Mouse (Mus musculus) heart, embryonic 16.5 days (tissue): ENCODE results near the gene Ano8. TPM values are rescaled to one million over a fixed set of nuclear protein-coding genes. Genes with fewer than 3 reads are reported as not detected.

ENCODE experiments used
- ATAC-seq: fragments of 200-750 bp; cut with Nextera tagmentation; replicated peaks from 2 replicates; pipeline ENCODE4 v1.8.0; 2017; ENCODE audit warnings: moderate number of reproducible peaks; ENCODE audit not compliant: insufficient read depth, low FRiP score; ENCODE audit errors: extremely low read depth
- H3K27ac ChIP-seq: fragments of 300-500 bp; sonication (generic); 2 replicates; pipeline ENCODE4 v1.5.1; 2014; ENCODE audit warnings: mild to moderate bottlenecking, low read length, control low read depth, moderate library complexity
- H3K27me3 ChIP-seq: fragments of 300-500 bp; sonication (generic); 2 replicates; pipeline ENCODE4 v1.6.1; 2014; ENCODE audit warnings: low read length, mixed read lengths; ENCODE audit not compliant: control insufficient read depth, insufficient read depth
- H3K36me3 ChIP-seq: fragments of 300-500 bp; sonication (generic); 2 replicates; pipeline ENCODE4 v1.6.1; 2014; ENCODE audit not compliant: control insufficient read depth, insufficient read depth
- H3K4me1 ChIP-seq: fragments of 300-500 bp; sonication (generic); 2 replicates; pipeline ENCODE4 v1.6.1; 2014; ENCODE audit warnings: low read length, mixed read lengths; ENCODE audit not compliant: control insufficient read depth, insufficient read depth
- H3K4me2 ChIP-seq: fragments of 300-500 bp; sonication (generic); 2 replicates; pipeline ENCODE4 v1.6.1; 2014; ENCODE audit warnings: low read depth, mild to moderate bottlenecking, control low read depth, low read length
- H3K4me3 ChIP-seq: fragments of 300-500 bp; sonication (generic); 2 replicates; pipeline ENCODE4 v1.5.1; 2014; ENCODE audit warnings: mild to moderate bottlenecking, control low read depth, low read length
- H3K9ac ChIP-seq: fragments of 300-500 bp; sonication (generic); 2 replicates; pipeline ENCODE4 v1.6.1; 2014; ENCODE audit warnings: low read length, control low read depth
- H3K9me3 ChIP-seq: fragments of 300-500 bp; sonication (generic); replicated peaks from 2 replicates; pipeline ENCODE4 v1.6.1; 2016; ENCODE audit warnings: low read length; ENCODE audit not compliant: control insufficient read depth
- WGBS: fragments of 180-500 bp; shearing (Covaris S2); extraction: QIAGEN DNeasy Blood & Tissue Kit; methylation state at CpG from one replicate; pipeline ENCODE4 v1.1.7; 2014; 5-methylcytosine and 5-hydroxymethylcytosine counted together
- polyA plus RNA-seq: library from polyadenylated mRNA; unstranded; fragments of >200 nt; fragmentation: Nextera tagmentation; extraction: Ambion mirVana; gene quantifications from 2 replicates; pipeline ENCODE4 v1.2.1, GENCODE M21; 2015

Gene Ano8
- polyA plus RNA-seq, 1 experiment from 2014 or later: 0.37 TPM

GRCm38 (mm10) chr8:71495039-71495438, 9.3 kb upstream of the Ano8 start:
- no peaks in the 10 kb centered on the region for H3K9me3 ChIP-seq
- peak overlapping the region; percentile 51 for H3K4me2 ChIP-seq
- no peak overlapping the region for H3K4me3 ChIP-seq
- peak; percentile 49 for ATAC-seq
- H3K27ac ChIP-seq: peak overlapping the region; percentile 81
- H3K27me3 ChIP-seq: no peaks in the 10 kb centered on the region
- 0 out of 2 replicates have a peak overlapping the region, but pooled peaks have one; percentile 47 for H3K9ac ChIP-seq
- H3K4me1 ChIP-seq: peaks cover 44% of the 10 kb centered on the region
- H3K36me3 ChIP-seq: peaks cover 8% of the 10 kb centered on the region; the same call in 1 of the 2 replicates
- WGBS: 17% methylated on average over 16 of the region's 16 CpGs

- peaks cover 15% of the 10 kb centered on the region for H3K4me1 ChIP-seq
- H3K4me2 ChIP-seq: peak overlapping the region; percentile 99
- ATAC-seq: peak; percentile 79
- no peaks in the 10 kb centered on the region for H3K9me3 ChIP-seq
- no peaks in the 10 kb centered on the region for H3K27me3 ChIP-seq
- WGBS: under 1% methylated on average over 22 of the region's 22 CpGs
- H3K36me3 ChIP-seq: peaks cover 8% of the 10 kb centered on the region; the same call in 1 of the 2 replicates
- H3K4me3 ChIP-seq: peak overlapping the region; percentile 88
- peak overlapping the region; percentile 93 for H3K27ac ChIP-seq
- H3K9ac ChIP-seq: peak overlapping the region; percentile 88
These were observed 2.7 kb upstream of the Ano8 start for GRCm38 (mm10) chr8:71488454-71488853.

GRCm38 (mm10) chr8:71487691-71488445, 2.1 kb upstream of the Ano8 start, which contains the start of gene Gtpbp3:
Gene Gtpbp3 (plus strand): TSS chr8:71488103.
- peak; percentile 40 for ATAC-seq
- Histone ChIP-seq H3K27ac (peak within 1 kb of the TSS; percentile 93), H3K4me3 (peak within 1 kb of the TSS; percentile 88), H3K36me3 (peaks cover 8% of the 10 kb centered on the region; the same call in 1 of the 2 replicates), H3K9me3 (no peaks in the 10 kb centered on the region), H3K9ac (peak within 1 kb of the TSS; percentile 88), H3K27me3 (no peaks in the 10 kb centered on the region), H3K4me1 (peaks cover 15% of the 10 kb centered on the region), H3K4me2 (peak within 1 kb of the TSS; percentile 99)
- WGBS: under 1% methylated on average over 33 of the region's 33 CpGs

- ATAC-seq: no peak
- peak overlapping the region; percentile 85 for H3K4me3 ChIP-seq
- no peaks in the 10 kb centered on the region for H3K36me3 ChIP-seq
- no peaks in the 10 kb centered on the region for H3K9me3 ChIP-seq
- H3K4me1 ChIP-seq: peaks cover 15% of the 10 kb centered on the region
- H3K27me3 ChIP-seq: peaks cover 3% of the 10 kb centered on the region; the same call in 1 of the 2 replicates
- H3K4me2 ChIP-seq: peak overlapping the region; percentile 94
- H3K9ac ChIP-seq: peak overlapping the region; percentile 53; the same call in 1 of the 2 replicates
- peak overlapping the region; percentile 45 for H3K27ac ChIP-seq
- 16% methylated on average over 7 of the region's 7 CpGs for WGBS
These were observed 370 bp upstream of the Ano8 start for GRCm38 (mm10) chr8:71486136-71486529.

GRCm38 (mm10) chr8:71484736-71485135, 1.0 kb downstream of the Ano8 start:
- no peaks in the 10 kb centered on the region for H3K36me3 ChIP-seq
- peaks cover 13% of the 10 kb centered on the region for H3K4me1 ChIP-seq
- peak overlapping the region; percentile 94 for H3K4me2 ChIP-seq
- peak overlapping the region; percentile 85 for H3K4me3 ChIP-seq
- ATAC-seq: no peak
- WGBS: 91% methylated on average over 19 of the region's 19 CpGs
- no peak overlapping the region for H3K9ac ChIP-seq
- peaks cover 3% of the 10 kb centered on the region; the same call in 1 of the 2 replicates for H3K27me3 ChIP-seq
- H3K9me3 ChIP-seq: no peaks in the 10 kb centered on the region
- H3K27ac ChIP-seq: no peak overlapping the region

DNA sequence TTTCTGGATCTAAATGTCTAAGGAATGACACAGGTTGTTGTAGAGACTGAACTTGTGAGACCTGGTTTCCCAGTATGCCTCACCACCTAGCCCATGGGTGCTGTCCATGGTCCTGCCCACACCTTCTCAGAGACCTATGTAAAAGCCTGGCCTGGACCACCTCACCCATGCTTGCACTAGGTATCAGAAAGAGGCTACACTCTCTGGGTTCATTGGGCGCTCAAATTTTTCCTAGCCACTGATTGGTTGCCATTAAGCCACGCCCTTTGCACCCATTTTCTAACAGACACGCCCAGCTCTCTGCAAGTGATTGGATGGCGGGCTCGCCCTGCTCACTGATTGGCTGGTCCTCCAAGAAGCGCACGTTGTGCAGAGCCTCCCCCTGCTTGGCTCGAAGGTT, 1.8 kb downstream of the Ano8 start:
- no peak overlapping the region for H3K4me2 ChIP-seq
- WGBS: 48% methylated on average over 8 of the region's 8 CpGs
- H3K27ac ChIP-seq: no peak overlapping the region
- no peak overlapping the region for H3K9ac ChIP-seq
- no peaks in the 10 kb centered on the region for H3K9me3 ChIP-seq
- no peak for ATAC-seq
- no peaks in the 10 kb centered on the region for H3K36me3 ChIP-seq
- peaks cover 6% of the 10 kb centered on the region for H3K4me1 ChIP-seq
- peaks cover 5% of the 10 kb centered on the region; the same call in 1 of the 2 replicates for H3K27me3 ChIP-seq
- H3K4me3 ChIP-seq: no peak overlapping the region

DNA sequence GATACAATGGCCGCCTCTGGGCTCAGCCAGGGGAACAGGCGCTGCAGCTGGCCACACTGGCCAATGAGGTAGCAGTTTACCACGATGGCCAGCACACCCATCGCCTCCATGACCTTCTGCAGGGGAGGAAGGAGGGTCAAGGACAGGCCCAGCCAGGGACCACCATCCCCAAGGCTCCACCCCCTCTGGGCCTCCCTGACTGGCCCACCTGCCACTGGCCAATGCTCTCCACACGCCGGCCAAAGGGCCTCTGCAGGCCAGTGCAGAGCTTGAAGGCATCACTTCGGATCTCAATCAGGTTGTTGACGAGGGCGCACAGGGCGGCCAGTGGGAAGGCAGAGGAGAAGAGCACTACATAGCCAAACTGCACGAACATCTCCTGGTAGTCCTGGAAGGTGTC, 6.8 kb downstream of the Ano8 start:
- Histone ChIP-seq H3K36me3 (no peaks in the 10 kb centered on the region), H3K27me3 (peaks cover 6% of the 10 kb centered on the region; the same call in 1 of the 2 replicates)
- 86% methylated on average over 11 of the region's 11 CpGs for WGBS

DNA sequence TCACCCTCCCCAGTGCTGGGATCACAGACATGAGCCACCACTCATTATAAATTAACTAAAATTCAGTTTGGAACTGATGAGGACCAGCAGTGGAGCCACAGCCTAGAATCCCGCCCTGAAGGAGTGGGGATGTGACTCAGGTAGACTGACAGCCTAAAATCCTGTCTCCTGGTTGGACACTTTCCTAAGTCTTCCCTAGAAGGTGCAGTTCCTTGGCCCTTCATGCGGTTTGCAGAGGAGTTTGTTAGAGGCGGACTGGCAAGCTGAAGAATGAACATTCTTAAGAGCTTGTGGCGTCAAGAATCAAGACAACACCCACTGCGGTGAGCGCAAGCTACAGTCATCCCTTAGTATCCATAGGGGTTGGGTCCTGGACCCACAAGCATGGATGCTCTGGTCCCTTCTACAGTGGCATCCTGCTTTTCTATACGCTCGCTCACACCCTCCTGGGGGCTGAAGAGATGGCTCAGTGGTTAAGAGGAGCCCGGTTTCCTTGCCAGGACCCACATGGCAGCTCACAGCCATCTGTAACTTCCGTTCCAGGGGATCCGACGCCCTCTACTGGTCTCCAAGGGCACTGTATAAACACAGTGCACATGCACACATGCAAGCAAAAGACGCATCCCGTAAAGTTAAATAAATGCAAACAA, 8.4 kb downstream of the Ano8 start:
- WGBS: 51% methylated on average over 14 of the region's 14 CpGs
- ATAC-seq: no peak
- Histone ChIP-seq H3K27ac (no peak overlapping the region), H3K4me1 (peaks cover 9% of the 10 kb centered on the region), H3K4me2 (peak overlapping the region; percentile 70), H3K27me3 (peaks cover 6% of the 10 kb centered on the region; the same call in 1 of the 2 replicates), H3K4me3 (peak overlapping the region; percentile 62), H3K9ac (peak overlapping the region; percentile 71; the same call in 1 of the 2 replicates), H3K36me3 (peaks cover 3% of the 10 kb centered on the region), H3K9me3 (no peaks in the 10 kb centered on the region)

More for the DNA sequence above, 6.8 kb downstream of the Ano8 start:
- no peak overlapping the region for H3K4me2 ChIP-seq
- ATAC-seq: no peak
- H3K4me1 ChIP-seq: peaks cover 9% of the 10 kb centered on the region
- H3K27ac ChIP-seq: no peak overlapping the region
- H3K4me3 ChIP-seq: no peak overlapping the region
- no peak overlapping the region for H3K9ac ChIP-seq
- no peaks in the 10 kb centered on the region for H3K9me3 ChIP-seq
